Mouse (Mus musculus) NIH3T3 (cell line): ENCODE measurements around the gene Usf3.

ENCODE experiments used
- DNase-seq: peaks from one replicate; pipeline ENCODE4 v3.0.0-alpha.2; 2012; ENCODE audit warnings: low read depth

Gene Usf3

DNA sequence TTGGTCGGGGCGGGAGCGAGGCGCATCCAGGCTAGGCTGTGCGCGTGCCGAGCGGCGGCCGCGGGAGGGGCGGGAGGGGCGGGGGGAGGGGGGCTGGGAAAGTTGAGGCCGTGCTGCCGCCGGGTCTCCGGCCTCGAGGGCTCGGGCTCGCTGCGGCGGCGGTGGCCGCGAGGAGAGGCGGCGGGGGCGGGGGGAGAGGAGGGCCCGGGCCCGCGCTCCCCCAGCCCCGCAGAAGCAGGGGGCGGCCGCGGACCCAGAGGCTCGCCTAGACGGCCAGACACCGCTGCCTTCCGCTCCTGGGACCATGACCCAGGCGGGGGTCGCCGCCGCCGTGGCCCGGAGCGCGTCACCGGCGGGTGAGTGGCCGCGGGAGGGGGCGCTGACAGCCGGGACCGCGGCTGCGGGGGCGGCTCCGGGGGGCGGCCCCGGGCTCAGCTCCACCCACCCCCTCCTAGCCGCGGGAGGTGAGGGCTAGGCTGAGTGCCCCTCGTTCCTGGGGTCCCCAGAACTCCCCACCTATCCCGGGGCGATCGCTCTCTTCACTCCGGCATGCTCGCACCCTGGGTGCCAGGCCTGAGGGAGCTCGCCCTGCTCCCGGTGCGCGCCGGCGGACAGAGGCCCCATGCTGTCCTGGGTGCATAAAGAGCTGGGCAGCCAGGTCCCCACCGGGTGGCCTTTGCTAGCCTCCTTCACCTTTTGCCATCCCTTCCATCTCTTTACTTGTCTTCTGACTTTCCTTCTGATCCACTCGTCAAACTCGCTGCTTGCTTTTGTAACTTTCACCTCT is at the start of gene Usf3:
Gene Usf3, plus strand, starts transcription at position 92 of the 787 bp plus-strand sequence.
- DNase-seq: peak; percentile 46

DNA sequence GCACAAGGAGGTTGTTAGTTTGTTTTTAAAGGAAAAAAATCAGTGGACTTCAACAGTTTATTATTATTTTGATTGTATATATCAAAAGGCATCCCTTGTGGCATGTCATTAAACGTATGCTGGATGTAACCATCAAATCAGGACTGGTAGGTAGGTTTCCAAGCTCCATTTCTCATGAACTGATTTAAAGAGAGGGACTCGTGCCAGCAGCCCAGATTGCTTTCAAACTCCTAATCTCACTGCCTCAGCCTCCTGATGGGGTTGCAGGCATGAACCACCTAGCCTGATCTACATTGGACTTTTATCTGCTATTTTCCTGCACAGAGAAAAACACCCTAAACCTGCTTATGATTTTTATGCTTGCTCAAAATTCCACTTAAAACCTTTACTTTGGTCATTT is 49.3 kb upstream of the Usf3 start:
- no peak for DNase-seq

- DNase-seq: no peak
Observed at GRCm38 (mm10) chr16:44124713-44125112, 48.3 kb upstream of the Usf3 start.

GRCm38 (mm10) chr16:44125436-44125835 is 47.6 kb upstream of the Usf3 start:
- DNase-seq: no peak

DNA sequence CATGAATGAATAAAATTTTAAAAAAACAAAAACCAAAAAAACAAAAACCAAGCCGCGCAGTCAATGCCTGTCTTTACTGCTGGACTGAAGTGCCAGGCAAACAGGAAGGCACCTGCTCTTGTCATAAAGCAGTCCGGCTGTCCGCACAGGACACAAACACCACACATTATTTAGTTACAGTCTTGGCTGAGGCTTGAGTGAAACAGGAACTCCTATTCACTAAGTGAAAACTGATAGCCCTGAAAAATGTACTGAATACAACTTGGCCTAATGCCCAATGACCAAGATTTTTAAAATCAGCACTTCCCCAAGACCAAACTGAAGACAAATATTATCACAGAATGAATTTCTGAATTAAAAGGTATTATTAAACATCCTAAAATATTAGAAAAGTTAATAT is 46.6 kb upstream of the Usf3 start:
- no peak for DNase-seq

GRCm38 (mm10) chr16:44132300-44132699 is 40.7 kb upstream of the Usf3 start:
- DNase-seq: no peak

GRCm38 (mm10) chr16:44133187-44133586 is 39.9 kb upstream of the Usf3 start:
- no peak for DNase-seq

DNA sequence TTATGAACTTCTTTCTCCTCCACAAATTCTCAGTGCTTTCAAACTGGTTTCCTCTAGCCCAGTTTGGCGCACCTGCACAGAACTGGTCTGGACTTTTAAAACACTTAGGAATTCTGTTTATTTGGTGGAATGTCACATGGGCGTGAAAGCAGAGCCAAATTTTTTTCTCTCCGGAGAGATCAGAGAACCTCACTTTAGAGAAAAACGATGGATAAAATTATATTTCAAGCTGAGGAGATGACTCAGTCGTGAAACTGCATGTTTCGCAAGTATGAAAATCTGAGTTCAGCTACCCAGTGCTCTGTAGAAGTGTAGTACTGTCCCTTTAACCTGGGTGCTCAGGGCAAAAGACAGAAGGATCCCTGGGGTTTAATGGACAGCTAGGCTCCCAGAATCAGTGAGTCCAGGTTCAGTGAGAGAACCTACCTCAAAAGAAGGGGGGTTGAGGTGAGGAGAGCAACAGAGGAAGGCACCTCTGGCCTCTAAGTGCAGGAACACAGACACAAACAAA is 36.5 kb upstream of the Usf3 start:
- peak; percentile 77 for DNase-seq

GRCm38 (mm10) chr16:44138377-44138978 is 34.6 kb upstream of the Usf3 start:
- peak; percentile 9 for DNase-seq

DNA sequence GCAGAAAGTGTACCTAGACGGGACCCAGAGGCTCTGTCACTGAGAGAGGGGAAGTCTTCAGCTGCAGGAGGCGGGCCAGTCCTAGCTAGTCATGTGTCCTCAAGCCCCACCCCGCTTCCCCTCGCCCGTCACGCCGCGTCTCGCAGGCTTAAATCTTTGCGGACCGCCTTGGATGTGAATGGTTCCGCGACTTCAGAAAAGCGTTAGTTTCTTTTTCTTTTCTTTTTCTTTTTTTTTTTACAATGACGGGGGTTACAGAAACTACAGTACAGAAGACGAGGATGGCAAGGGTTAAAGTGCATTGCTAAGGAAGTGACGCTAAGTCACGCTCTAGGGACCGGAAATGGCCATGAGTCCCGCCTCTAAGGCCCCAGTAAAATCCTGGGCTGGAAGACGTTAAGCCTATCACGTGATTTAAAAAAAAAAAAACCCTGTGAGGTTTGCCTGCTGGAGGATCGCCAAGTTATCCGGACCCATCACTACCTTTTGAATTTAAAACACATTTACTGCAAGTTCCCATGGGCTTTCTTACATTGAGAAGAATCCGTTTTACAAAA is 34.0 kb upstream of the Usf3 start:
- peak; percentile 92 for DNase-seq

DNA sequence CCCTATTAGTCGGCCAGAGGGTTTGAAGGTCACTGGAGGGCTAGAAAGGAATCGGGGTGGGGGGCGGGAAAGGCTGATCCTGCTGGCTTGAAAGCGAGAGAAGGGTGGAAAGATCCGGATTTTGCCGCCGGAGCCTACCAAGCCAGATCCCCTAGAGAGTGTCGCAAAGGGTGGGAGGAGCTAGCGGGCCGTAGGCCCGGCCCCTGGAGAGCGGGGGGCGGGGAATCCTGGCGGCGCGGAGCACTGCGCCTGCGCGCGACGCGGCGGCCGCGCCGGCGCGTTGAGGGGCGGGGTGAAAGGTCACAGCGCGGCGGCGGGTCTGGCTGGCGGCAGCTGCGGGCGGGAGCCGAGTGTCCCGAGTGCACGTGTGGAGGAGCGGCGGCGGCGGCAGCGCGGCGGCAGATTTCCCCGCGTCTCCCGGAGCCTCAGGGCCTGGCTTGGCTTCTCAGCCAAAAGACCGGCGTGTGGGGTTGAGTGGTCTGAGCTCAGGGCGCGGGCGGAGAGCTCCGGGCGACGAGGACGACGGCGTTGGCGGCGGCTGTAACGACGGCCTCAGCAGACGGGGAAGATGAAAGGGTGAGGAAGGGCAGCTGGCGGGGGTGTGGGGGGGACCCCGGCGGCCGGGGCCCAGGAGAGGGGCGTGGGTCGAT is 33.4 kb upstream of the Usf3 start, which contains the start of the genes Atp6v1a and Naa50:
Gene Atp6v1a, minus strand, starts transcription at position 170 of the 650 bp plus-strand sequence.
Gene Naa50, plus strand, starts transcription at position 295 of the 650 bp plus-strand sequence.
- peak; percentile 94 for DNase-seq

DNA sequence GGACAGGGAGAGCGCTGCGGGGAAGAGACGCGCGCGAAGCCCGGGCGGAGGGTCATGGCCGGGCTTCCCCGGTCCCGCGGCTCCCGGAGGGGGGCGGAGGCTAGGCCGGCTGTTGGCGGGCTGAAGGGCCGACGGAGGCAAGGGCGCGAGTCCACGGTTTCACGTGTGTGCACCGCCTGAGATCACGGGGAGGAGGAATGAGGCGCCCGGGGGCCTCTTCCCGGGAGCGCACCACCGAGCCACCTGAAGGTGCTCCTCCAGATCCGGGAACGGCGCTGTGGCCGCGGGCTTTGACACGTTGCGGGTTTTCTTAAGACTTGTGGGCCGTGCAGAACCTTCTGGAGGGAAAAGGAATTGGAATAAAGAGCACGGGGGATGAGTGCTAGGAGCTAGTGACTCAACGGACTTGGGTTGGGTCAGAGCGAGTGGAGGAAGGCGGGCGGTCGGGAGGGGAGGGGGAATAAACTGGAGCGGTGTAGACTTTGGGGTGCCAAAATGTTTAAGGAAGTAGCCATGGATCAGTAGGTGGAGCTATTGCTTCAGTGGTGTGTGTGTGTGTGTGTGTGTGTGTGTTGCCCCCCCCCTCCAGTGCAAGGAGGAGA is 32.8 kb upstream of the Usf3 start:
- DNase-seq: peak; percentile 89

DNA sequence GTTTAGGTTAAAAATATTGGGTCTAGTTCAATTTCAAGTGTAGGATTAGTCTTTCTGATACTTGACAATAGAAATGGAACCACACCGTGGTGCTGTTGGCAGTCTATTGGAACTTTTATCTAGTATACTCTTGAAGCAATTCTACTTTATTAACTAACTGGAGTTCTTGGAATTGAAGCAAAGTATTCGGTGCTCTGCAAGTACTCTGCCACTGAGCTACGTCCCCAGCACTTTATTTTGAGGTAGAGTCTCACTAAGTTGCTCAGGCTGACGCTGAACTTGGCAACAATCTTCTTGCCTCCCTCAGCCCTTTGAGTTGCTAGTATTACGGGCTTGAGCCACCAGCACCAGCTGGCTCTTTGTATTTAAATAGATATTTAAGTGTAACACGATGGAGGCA is 31.6 kb upstream of the Usf3 start:
- DNase-seq: peak; percentile 42

DNA sequence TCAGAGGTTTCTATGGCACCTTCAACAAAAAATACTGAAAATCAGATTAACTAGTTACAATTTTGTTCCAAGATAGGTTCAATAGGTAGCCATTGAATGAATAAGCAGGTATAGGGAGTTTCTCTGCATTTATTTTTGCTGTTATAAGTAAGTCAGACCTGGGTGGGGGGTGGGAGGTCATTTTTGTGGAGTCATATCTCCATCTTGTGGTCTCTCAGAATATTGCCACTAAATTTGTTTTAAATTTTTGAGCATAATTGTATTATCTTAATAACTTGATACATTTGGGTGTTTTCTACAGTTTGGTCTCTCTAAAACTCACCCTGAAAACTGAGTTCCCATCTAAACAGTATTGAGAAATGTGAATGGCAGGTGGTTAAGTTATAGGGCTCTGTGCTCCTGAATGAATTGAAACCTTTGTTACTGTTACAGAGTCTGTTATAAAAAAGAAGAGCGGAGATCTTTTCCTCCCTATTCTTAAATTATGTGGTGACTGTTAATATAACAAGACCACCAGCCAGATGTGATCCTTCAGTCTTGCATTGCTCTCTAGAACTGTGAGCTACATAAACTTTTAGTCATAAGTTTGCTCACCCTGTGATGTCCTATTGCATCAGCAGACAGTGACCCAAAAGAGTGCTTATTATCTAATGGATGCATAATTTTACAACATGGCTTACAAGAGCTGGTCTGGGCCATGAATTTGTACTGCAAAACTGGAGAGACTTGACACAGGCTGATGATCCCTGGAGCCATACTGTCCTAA is 23.9 kb upstream of the Usf3 start:
- DNase-seq: peak; percentile 44

DNA sequence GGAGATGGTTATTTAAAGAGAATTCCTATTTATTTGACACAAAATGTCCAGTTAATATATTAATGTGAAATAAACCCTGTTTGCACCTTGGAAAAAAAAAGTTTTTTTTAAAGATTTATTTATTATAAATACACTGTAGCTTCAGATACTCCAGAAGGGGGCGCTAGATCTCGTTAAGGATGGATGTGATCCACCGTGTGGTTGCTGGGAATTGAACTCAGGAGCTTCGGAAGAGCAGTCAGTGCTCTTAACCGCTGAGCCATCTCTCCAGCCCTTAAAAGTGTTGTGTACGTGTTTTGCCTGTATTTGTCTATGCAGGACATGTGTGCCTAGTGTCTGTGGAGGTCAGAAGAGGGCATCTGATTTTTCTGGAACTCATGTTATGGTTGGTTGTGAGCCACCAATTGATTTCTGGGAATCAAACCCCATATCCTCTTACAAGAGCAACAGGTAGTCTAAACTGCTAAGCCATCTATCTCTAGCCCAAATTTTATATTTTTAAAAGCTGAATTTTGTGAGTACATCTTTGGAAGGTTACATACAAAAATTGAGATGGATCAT is 18.5 kb upstream of the Usf3 start:
- no peak for DNase-seq

DNA sequence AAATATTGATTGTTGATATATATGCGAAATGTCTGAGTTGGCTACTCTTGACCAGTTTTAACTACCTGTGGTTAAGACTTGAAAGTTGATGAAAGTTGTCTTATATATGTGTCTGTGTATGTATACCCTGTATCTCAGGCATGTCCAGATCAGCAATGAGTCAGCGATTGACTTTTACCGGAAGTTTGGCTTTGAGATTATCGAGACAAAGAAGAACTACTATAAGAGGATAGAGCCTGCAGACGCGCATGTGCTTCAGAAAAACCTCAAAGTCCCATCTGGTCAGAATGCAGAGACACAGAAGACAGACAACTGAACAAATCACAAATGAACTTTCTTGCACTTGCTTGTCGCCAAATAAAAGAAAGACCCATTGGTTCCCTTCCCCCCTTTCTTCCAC is 13.7 kb upstream of the Usf3 start:
- DNase-seq: no peak

DNA sequence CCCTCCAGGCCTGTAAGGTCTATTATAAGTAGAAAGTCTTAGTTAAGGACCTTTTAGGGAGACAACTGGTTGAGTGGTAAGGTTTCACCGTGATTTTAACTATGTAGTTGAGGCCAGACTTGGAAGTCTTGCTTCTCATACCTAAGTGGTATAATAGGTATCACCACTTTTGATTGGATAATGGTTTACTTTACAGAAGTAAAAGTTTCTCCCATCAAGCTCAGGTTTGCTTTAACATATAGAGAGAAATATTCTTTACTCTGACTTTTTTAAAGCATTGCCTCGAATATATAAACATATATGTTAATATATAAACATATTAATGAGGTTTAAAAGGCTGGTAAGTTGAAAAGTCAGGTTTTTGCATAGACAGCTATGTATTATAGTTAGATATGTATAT is 9.2 kb upstream of the Usf3 start:
- no peak for DNase-seq

GRCm38 (mm10) chr16:44165182-44165581 is 7.9 kb upstream of the Usf3 start:
- peak; percentile 57 for DNase-seq

DNA sequence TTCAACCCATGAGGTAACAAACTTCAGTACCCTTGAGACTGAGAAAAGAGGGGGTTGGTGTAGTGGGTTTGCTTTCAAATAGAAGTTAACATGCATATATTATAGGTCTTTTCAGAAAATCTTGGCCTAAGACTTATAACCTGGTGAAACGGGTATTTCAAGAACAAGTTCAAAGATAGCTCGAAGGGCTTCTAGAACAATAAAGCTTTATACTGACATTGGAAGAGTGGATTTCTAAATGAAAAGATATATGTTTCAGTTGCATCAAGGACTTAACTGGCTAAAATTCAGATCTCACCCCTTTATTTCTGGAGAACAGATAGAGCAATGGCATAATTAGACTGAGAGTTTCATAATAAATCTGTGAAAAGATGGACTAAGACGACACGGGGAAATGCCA is 4.1 kb upstream of the Usf3 start:
- no peak for DNase-seq

GRCm38 (mm10) chr16:44172297-44173154 is 520 bp upstream of the Usf3 start:
- peak; percentile 97 for DNase-seq
